Mouse (Mus musculus) urinary bladder, postnatal 10 days (tissue): ENCODE data around the gene Chchd10.

Experiments used
- DNase-seq: peaks from one replicate; pipeline ENCODE4 v3.0.0; 2022; ENCODE audit warnings: low spot score

The Chchd10 gene

GRCm38 (mm10) chr10:75924324-75924723, 8.6 kb upstream of the Chchd10 start:
- no peak for DNase-seq

GRCm38 (mm10) chr10:75926396-75926795, 6.5 kb upstream of the Chchd10 start:
- DNase-seq = no peak

GRCm38 (mm10) chr10:75930304-75930703, 2.6 kb upstream of the Chchd10 start:
- no peak for DNase-seq

GRCm38 (mm10) chr10:75931311-75931710, 1.6 kb upstream of the Chchd10 start:
- DNase-seq = no peak

DNA sequence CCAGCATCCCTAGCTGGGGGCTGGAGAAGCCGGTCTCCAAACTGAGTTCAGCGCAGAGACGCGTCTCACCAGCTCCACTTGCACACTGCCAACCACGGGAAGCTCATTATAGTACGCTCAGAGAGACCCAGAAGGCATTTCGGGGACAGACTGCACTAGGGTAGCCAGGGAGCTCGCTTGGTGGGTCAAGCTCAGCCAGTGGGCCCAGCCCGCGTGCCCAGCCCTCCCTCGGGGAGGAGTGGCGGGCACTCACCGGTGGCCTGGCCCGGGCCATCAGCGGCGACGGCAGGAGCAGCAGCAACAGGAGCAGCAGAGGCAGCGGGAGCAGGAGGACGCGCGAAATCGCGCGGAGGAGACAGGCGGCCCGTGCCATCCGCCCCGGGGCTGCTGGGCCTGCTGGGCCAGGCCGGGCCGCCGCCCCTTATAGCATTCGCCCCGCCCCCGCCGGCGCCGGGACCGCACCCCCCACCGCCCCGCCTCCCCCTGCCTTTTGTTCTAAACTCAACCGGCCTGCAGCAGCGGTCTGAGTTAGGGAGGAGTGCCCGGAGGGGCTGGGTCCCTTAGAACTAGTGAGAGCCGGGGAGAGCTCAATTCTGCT, 750 bp upstream of the Chchd10 start:
- DNase-seq = no peak

DNA sequence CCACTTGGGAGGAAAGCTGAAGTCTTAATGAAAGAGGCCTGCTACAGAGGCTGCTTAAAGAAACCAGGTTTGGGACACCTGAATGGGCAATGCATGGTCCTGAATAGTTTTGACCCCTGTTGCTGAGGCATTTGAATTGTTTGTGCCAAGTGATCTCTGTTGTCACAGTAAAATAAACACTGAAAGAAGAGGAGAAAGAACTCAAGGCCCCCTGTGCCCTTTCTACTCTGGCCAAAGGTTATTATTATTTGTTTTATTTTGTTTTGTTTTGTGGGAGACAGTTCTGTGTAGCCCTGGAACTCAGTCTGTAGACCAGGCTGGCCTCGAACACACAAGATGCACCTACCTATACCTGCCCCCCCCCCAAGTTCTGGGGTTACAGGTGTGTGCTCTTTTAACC, 2.1 kb downstream of the Chchd10 start:
- DNase-seq = no peak

DNA sequence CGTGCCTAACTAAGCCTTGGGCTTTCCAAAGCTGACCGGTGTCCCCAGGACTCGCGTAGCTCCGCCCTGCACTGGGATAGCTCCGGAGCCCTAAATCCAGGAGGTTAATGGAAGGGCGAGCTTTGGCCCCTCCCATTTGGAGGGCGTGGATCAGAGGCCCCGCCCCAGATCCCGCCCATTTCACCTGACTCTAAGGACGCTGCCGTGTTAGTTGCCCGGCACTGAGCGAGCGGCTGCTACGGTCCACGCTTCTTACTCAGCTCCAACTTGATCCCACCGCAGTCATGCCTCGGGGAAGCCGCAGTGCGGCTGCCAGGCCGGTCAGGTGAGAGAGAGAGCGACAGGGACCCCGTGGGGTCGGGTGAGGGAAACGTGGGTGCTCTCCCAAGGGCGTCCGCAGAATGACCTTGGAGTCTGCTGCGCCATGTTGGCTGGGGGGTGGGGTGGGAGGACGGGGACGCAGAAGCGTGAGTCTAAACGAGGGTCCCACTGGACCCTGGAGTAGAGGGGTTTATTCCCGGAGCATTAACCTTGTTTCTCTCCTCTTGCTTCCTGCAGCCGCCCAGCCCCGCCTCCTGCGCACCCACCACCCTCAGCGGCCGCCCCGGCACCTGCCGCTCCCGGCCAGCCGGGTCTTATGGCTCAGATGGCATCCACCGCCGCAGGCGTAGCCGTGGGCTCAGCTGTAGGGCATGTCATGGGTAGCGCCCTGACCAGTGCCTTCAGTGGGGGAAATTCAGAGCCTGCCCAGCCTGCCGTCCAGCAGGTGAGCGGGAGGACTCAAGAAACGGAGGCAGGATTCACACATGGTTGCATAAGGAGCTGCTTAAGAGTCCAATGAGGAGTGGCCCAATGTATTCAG, 3.0 kb downstream of the Chchd10 start, which contains the start of gene Mmp11:
TSS of gene Mmp11 (minus strand) at position 817 of the 862 bp plus-strand sequence.
- no peak for DNase-seq

DNA sequence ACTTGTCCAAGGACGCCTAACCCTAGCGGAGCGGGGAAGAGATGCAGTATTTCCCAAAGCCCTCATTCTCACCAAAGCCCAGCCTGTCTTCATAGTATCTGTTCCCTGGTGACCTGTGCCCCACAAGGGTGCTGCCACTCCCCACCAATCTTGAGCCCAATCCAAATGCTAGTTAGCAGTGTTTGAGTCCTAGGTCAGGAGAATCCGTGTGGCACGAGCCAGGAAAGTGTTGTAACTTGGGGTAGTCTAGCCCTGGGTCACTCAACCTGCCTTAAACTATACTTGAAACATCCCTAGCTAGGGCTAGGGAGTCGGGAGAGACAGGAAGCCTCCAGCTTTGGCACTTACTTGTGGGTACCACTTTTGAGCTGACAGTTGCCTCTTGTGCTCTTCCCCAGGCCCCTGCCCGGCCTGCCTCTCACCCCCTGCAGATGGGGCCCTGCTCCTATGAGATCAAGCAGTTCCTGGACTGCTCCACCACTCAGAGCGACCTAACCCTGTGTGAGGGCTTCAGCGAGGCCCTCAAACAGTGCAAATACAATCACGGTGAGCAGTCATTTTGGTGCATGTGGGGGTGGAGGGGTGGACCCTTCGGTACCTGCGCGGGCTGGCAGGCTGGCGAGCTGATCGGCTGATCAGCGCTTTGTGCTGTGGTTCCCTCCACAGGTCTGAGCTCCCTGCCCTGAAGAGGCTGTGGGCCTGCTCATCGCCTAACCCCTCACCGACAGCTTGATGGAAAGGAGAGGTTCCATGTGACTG, 4.2 kb downstream of the Chchd10 start:
- no peak for DNase-seq

DNA sequence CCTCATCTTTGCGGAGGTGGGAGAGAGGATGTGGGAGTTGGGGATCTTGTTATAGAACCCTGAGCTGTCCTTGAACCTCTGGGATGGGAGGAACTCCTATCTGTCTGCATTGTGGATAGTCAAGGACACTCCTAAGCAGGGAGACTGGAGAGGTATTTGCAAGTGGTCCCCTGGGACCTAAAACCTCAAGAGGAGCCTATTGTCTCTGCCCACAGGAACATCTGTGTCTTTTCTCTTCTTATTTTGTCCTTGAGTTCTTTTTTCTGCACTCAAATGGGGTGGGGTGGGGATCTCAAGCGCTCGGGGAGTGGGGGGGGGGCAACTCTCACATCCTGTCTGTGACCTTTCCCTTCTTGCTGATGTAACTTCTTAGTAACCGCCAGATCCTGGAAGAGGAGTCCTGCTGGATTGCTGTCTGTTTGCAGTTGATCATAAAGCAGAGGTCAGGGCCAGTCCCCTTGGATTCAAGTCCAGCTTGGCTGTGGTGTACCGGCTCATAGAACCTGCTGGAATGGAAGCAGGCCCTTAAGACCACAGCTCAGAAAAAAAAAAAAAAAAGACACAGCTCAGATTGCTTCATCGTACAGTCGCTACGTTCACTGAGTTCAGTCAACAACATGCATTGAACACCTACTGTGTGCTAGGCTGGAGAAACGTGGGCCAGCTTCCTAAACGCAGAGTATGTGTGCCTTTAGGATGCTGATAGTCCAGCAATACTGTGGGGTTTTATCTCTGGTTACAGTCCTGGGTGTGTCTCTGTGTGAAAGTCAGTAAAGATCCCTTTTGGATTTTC, 5.1 kb downstream of the Chchd10 start:
- DNase-seq = no peak

GRCm38 (mm10) chr10:75939481-75940234, 6.7 kb downstream of the Chchd10 start:
- DNase-seq = no peak

DNA sequence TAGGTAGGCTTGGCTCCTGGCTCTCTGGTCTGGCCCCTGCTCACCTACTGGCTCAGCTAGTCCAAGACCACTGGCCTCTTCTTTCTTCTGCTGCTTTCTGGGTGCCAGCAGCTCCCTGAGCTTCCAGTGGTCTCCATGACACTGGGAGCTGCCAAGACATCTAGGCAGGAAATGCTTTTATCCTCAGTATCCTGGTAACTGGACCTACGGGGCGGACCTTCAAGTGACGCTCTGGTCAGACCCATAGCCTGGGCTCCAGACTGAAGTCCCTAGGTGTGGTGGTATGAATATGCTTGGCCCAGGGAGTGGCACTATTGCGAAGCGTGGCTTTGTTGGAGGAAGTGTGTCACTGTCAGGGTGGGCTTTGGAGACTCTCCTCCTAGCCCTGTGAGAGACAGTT, 7.6 kb downstream of the Chchd10 start, which contains the start of gene Gm867:
TSS of gene Gm867 (minus strand) at position 153 of the 400 bp plus-strand sequence.
- no peak for DNase-seq

GRCm38 (mm10) chr10:75941042-75941824, 8.3 kb downstream of the Chchd10 start:
- no peak for DNase-seq

DNA sequence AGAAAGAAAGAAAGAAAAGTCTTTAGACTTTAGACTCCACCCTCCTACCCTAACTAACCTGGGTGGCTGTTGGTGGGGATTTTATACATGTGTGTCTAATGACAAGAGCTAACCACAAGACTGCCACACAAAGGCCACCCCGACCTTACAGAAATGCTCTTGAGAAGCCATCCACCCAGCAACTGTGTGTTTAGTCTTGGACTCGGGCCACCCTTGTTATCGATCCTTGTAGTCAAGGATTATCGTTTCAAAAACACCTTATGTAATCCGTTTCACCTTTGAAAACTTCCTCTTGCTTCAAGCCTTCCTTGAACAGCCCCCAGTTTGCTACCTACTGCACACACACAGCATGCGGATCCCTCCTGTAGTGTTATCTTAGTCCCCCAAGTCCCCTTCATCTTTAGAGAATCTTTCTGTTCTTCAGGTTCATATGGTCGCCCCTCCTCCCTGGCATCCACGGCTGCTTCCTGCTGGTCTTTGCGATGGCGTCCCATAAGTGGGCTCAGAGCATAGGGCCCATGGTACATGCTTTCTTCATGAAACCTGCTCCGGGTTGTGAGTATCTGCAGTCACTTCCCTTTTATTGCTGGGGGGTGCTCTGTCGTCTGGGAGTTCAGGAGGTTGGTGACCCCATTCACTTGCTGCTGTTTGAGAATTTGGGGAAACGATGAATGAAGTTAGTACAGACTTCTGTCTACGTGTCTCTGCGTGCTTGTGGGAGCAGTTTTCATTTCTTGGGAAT, 10.0 kb downstream of the Chchd10 start, which contains the start of gene Vpreb3:
TSS of gene Vpreb3 (plus strand) at position 322 of the 742 bp plus-strand sequence.
- no peak for DNase-seq

DNA sequence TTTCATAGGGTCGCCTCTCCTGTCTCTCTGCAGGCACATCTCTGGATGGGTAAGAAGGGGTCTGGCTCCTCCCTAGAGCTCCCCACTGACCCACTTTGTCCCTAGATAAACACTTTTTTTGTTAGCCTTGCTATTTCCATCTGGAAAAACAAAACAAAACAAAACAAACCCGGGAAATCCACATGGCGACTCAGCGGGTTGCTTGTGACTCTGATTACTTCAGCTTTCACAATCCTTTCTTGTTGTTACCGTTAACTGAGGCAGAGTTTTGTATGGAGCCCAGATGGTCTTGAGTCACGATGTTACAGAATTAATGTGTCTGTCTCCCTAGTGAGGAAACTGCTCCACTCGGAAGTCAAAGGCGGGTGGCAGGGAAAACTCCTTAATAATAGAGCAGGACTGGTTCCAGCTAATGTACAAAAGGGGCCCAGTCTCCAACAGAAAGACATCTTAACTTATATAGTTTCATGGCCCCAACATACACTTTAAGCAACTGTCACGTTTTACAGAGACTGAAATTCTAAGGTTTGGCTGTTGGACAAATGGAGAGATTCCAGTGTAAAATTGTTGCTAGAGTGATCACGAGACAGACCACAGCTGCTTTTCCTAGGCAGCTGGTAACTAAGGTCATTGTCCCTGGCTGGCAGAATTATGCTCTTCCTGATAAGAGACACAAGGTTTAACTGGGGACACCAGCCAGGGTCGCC, 11.3 kb downstream of the Chchd10 start:
- DNase-seq = no peak

DNA sequence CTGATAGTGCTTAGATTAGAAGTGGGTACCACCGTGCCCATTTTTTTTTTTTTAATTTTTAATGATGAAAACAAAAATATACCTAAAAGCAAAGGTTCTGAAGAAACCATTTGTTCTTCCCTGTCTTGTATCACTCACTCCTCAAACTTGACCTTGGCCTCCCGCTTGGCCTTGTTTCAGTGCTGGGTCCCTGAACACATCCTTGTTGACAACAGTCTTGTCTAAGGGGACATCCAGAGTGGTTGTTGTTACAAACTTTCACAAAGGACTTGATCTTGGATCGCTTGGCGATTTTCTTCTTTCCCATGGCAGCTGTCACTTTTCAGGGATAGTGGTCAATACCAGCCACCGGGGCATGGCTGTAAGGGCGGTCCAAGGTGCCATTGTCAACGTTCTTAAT, 12.3 kb downstream of the Chchd10 start:
- no peak for DNase-seq

DNA sequence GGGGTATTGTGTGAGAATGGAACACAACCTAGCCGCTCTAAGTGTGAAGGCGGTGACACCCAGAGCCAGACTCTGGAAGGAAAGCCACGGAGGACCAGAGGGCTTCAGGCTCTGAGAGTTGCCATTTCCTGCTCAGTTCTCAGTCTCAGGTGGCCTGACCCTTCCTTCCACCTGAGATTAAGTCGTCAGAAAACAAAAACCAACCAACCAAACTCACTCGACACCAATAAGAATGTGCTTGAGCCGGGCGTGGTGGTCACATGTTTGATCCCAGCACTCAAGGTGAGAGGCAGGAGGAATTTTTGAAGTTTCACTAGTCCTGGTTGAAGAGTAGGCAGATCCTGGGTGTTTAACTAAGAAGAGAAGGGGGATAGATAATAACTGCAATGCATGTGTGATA, 13.0 kb downstream of the Chchd10 start:
- no peak for DNase-seq

DNA sequence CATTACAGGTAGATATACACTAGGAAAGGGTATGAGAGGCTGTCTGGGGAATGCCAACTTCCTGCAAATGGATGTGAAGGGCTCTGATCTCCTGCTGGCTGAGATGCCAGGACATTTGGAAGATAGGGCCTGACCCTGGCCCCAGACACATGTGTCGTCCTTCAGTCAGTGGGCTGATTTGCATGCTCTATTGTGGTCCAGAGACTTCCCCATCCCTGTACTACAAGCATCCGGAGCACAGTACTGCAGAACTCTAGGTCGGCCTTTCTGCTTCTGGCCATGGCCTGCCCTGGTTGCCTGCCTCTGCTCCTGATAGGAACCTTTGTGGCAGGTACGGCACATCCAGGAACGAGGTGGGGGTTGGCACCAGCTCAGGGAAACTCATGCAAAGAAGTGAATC, 15.1 kb downstream of the Chchd10 start:
- DNase-seq = no peak

GRCm38 (mm10) chr10:75949053-75950045, 16.4 kb downstream of the Chchd10 start:
- no peak for DNase-seq
